Mouse (Mus musculus) retina, embryonic 14.5 days (tissue): ENCODE results near the gene Rnf5.
A peak's percentile ranks its signal among the peaks of the same experiment; 100 is the strongest.

Experiments
- DNase-seq: peaks from one replicate; pipeline ENCODE4 v3.0.0-alpha.2; 2015; ENCODE audit warnings: low spot score

The Rnf5 gene

GRCm38 (mm10) chr17:34605609-34606008 lies 2.1 kb upstream of the Rnf5 start:
- DNase-seq, result peak; percentile 97

DNA sequence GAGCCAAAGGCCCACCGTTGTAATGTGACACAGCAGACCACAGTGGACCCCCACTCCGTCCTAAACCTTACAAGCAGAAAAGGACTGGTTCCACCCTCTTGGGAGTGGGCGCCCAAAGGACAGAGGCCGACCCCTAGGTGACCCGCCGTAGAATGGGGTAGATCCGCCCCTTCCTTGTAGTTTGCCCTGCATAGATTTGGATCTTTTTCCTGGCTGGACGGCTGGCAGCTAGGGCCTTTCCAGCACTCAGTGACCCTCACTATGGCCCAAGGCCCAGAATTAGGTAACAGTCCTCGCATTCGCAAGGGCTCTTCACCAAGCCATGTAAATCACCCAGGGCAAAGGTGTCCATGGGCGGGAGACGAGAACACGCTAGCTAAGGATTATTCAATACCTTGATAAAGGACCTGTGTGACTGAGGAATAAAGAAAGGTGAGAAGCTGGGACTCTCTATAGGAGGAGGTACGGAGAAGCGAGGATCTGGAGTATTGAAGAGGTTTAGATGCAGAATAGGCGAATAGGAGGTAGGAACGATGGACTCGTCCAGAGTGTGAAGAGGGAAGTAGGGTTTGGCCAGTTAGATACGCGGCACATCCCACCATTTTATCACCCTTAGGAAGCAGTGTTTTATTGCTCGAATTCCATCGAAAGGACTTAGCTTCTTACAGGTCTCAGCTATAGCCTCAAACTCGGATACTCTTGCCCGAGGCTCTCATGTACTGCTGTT lies 1.2 kb upstream of the Rnf5 start:
- DNase-seq, result peak; percentile 14

DNA sequence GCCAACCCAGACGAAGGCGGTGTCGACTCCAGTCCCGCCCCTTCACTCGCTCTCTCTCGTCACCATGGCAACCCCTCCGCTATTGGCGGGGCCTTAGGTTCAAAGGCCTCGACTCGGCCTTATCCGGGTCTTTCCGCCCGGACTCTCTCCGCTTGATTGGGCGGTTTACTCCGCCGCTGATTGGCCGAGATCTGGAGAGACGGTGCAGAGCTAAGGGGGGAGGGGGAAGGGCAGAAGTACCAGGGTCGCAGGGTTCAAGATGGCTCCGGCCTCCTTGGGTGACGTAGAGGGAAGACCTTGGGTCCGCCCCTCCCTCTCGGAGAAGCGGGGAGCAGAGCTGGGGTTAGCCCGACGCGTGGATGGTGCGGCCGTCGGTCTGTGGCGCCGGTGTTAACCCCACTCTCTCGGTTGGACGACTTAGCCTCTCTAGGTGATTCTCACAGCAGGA lies 595 bp upstream of the Rnf5 start, which contains the start of gene Agpat1:
Gene Agpat1 (plus strand): TSS at position 202 of the 448 bp plus-strand sequence.
- peak; percentile 100 for DNase-seq

- DNase-seq, result no peak
Measured at GRCm38 (mm10) chr17:34601796-34602195, 1.7 kb downstream of the Rnf5 start.

DNA sequence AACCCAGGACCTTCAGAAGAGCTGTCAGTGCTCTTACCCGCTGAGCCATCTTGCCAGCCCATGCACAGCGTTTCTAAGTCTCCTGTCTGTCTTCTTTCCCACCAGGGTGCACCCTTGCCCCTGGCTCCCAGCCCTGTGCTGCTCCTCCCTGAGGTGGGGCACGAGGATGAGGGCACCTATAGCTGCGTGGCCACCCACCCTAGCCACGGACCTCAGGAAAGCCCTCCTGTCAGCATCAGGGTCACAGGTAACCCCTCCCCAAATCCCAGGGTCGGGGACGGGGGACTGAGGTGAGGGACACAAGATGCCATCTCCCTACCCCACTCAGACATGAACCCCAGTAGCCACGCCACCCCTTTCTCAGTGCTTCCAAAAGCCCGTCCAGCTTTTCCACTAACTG lies 3.6 kb downstream of the Rnf5 start:
- DNase-seq, result no peak

DNA sequence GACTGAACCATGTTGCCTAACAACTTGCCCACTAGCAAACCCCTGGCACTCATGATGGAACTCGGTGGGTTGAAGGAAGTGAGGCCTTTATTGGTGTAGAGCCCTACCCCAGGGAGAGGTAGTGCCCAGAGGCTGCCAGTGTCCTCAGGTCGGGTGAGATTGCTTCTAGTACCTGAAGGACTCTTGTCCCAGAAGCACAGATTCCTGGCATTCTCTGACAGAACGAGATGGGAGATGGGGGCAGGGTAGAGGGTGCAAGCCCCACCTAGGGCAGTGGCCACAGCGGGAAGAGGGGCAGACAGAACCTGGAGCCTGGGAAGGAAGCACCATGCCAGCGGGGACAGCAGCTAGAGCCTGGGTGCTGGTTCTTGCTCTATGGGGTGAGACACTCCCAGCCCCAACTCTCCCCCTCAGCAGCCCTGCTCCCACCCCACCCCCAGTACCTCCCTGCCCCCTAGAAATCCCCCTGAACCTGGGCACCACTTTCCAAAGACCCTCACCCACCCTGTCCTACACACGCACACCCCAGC lies 5.9 kb downstream of the Rnf5 start, which contains the start of gene Ager:
Gene Ager (plus strand): TSS at position 297 of the 530 bp plus-strand sequence.
- DNase-seq, result no peak

DNA sequence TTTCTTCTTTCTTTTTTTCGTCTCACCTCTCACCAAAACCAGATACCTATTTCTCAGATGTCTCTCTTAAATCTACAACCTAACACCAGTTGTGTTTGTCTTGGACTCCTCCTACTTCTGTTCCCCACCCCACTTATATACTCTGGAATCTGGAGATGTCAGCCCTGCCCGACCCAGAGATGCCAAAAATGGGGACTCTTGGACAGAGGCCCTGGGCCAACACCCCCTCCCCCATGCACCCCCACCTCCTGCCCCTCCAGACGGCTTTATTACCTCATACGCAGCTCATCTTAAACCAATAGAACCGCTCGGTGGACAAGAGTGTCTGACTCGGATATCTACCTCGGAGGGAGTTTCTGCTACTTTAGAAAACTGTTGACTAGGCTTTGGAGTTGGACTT lies 7.4 kb downstream of the Rnf5 start:
- DNase-seq, result no peak

GRCm38 (mm10) chr17:34593752-34594525 lies 9.6 kb downstream of the Rnf5 start:
- peak; percentile 49 for DNase-seq

GRCm38 (mm10) chr17:34592581-34593549 lies 10.6 kb downstream of the Rnf5 start:
- DNase-seq, result peak; percentile 59

- no peak for DNase-seq
Measured at GRCm38 (mm10) chr17:34591994-34592375, 11.5 kb downstream of the Rnf5 start.

DNA sequence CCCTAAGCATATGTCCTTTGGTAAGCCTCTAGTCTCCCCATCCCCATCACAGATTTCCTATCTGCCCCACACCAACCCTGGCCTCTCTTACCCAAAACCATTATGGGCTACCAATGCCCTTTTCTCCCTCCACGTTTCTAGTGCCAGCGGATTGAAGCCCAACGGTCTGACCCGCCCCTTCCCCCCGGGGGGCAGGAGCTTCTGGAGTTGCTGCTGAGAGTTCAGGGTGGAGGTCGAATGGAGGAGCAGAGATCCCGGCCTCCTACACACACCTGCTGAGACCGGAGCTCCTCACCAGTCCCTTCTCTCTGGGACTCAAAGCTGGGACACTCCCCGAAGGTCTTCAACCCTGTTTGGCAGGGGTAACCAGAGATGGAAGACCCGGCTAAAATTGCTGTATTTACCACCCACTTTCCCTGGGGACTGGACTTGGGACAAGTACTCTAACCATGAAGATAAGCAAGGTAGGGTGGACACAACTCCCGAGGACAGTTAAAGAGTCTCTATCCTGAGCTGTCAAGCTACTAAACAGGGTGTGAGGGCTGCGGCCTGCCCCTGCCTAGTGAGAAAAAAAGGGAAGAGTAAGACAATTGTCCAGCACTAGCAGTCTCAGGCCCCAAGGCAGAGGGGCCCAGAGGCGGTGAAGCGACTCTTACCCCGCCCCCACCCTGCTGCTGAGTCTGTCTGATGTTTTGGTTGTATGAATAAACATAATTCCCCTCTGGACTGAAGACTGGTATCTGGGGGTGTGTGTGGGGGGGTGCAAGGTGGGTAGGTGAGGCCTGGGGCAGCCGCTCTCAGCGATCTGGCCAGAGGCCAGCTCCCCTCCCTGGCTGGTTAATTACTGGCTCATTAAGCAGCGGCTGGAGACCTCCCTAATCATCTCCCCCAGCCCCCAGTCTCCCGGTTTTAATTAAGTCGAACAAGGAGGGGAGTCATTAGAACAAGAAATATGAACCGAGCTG lies 12.2 kb downstream of the Rnf5 start, which contains the start of gene Pbx2:
Gene Pbx2 (plus strand): TSS at position 238 of the 965 bp plus-strand sequence.
- DNase-seq, result peak; percentile 88

- DNase-seq, result no peak
Measured at GRCm38 (mm10) chr17:34590154-34590987, 13.1 kb downstream of the Rnf5 start.

- DNase-seq, result peak; percentile 42
Measured at GRCm38 (mm10) chr17:34589681-34590101, 13.8 kb downstream of the Rnf5 start, which contains the start of gene Gpsm3. TSS of gene Gpsm3 (plus strand) at chr17:34589806.

DNA sequence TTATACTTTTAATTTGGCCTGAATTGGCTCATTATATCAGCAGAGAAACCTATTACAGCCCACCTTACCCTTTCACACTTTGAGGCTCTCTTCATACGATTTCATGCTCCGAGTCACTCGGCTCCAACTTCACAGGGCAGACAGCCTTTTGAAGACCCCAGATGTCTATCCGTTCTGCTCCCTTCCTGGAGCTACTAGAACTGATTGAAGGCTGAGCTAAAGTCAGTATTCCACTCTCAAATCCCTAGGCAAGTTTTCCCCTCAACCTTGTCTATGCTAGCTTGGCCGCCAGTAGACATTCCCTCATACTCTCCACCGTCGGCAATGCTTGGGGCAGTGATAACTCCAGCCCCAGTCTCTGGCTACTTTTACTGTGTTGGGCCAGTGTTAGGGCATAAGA lies 14.3 kb downstream of the Rnf5 start:
- DNase-seq, result no peak

GRCm38 (mm10) chr17:34588767-34589166 lies 14.7 kb downstream of the Rnf5 start:
- DNase-seq, result no peak

GRCm38 (mm10) chr17:34587814-34588213 lies 15.7 kb downstream of the Rnf5 start:
- no peak for DNase-seq

DNA sequence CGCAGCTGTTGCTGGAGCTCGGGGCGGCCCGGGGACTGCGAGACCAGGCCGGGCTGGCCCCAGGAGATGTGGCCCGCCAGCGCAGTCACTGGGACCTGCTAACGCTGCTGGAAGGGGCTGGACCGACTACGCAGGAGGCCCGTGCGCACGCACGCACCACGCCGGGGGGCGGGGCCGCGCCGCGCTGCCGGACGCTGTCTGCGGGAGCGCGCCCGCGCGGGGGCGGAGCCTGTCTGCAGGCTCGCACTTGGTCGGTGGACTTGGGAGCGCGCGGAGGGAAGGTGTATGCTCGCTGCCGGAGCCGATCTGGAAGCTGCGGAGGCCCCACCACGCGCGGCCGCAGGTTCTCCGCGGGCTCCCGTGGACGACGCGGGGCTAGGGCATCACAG lies 16.1 kb downstream of the Rnf5 start:
- DNase-seq, result peak; percentile 95

GRCm38 (mm10) chr17:34586796-34587422 lies 16.6 kb downstream of the Rnf5 start:
- DNase-seq, result peak; percentile 93
